Mouse (Mus musculus) macrophage (primary cell): ENCODE results near the gene Mapkapk2. TPM values are rescaled to one million over a fixed set of nuclear protein-coding genes. Genes with fewer than 3 reads are reported as not detected.
A peak's percentile ranks its signal among the peaks of the same experiment; 100 is the strongest.

Experiments used
- H3K27ac ChIP-seq: fragments of 350-480 bp; formaldehyde crosslinking; 2 replicates; pipeline ENCODE4 v1.9.0; 2021
- H3K36me3 ChIP-seq: fragments of 350-480 bp; formaldehyde crosslinking; 2 replicates; pipeline ENCODE4 v1.9.0; 2021; ENCODE audit errors: inconsistent target
- H3K4me3 ChIP-seq: fragments of 350-480 bp; formaldehyde crosslinking; 2 replicates; pipeline ENCODE4 v1.9.0; 2021; ENCODE audit errors: inconsistent target
- H3K79me2 ChIP-seq: fragments of 350-480 bp; formaldehyde crosslinking; 2 replicates; pipeline ENCODE4 v1.9.0; 2021; ENCODE audit errors: inconsistent target
- WGBS: methylation state at CpG from one replicate; pipeline ENCODE4 v1.1.7; 2026; ENCODE audit warnings: inconsistent platforms; ENCODE audit not compliant: missing documents; 5-methylcytosine and 5-hydroxymethylcytosine counted together
- polyA plus RNA-seq: library from polyadenylated mRNA; stranded (reverse); fragments of 250-400 nt; gene quantifications from 3 replicates; pipeline ENCODE4 v1.2.4, GENCODE M21; 2018; ENCODE audit warnings: inconsistent platforms

The Mapkapk2 gene
- polyA plus RNA-seq, 1 experiment from 2014 or later, result 87.7 TPM

GRCm38 (mm10) chr1:131095574-131095973 lies 2.1 kb downstream of the Mapkapk2 start:
- H3K36me3 ChIP-seq, result no peaks in the 10 kb centered on the region
- peaks cover 66% of the 10 kb centered on the region for H3K79me2 ChIP-seq
- peak overlapping the region; percentile 63 for H3K4me3 ChIP-seq
- peak overlapping the region; percentile 80 for H3K27ac ChIP-seq
- 6% methylated on average over 8 of the region's 8 CpGs for WGBS

- H3K36me3 ChIP-seq, result no peaks in the 10 kb centered on the region
- H3K4me3 ChIP-seq, result no peak overlapping the region
- peaks cover 83% of the 10 kb centered on the region for H3K79me2 ChIP-seq
- no peak overlapping the region for H3K27ac ChIP-seq
- WGBS, result 84% methylated on average over 8 of the region's 8 CpGs
These were observed 3.7 kb downstream of the Mapkapk2 start for GRCm38 (mm10) chr1:131093889-131094288.

GRCm38 (mm10) chr1:131092846-131093245 lies 4.8 kb downstream of the Mapkapk2 start:
- Histone ChIP-seq H3K79me2 (peaks cover 93% of the 10 kb centered on the region), H3K36me3 (no peaks in the 10 kb centered on the region), H3K4me3 (no peak overlapping the region), H3K27ac (no peak overlapping the region)
- 97% methylated on average over 3 of the region's 3 CpGs for WGBS

- Histone ChIP-seq H3K79me2 (peaks cover 99% of the 10 kb centered on the region), H3K36me3 (no peaks in the 10 kb centered on the region), H3K27ac (no peak overlapping the region), H3K4me3 (no peak overlapping the region)
- 41% methylated on average over 3 of the region's 3 CpGs for WGBS
These were observed 5.5 kb downstream of the Mapkapk2 start for GRCm38 (mm10) chr1:131092173-131092572.

- Histone ChIP-seq H3K79me2 (peaks cover 100% of the 10 kb centered on the region), H3K36me3 (no peaks in the 10 kb centered on the region), H3K27ac (no peak overlapping the region), H3K4me3 (no peak overlapping the region)
- WGBS, result 97% methylated on average over 3 of the region's 3 CpGs
These were observed 6.1 kb downstream of the Mapkapk2 start for GRCm38 (mm10) chr1:131091481-131091880.

GRCm38 (mm10) chr1:131090877-131091276 lies 6.7 kb downstream of the Mapkapk2 start:
- Histone ChIP-seq H3K27ac (peak overlapping the region; percentile 67), H3K36me3 (no peaks in the 10 kb centered on the region), H3K4me3 (no peak overlapping the region), H3K79me2 (peaks cover 100% of the 10 kb centered on the region)
- WGBS, result 59% methylated on average over 4 of the region's 4 CpGs

- H3K27ac ChIP-seq, result peak overlapping the region; percentile 67
- H3K36me3 ChIP-seq, result no peaks in the 10 kb centered on the region
- WGBS, result 21% methylated on average over 5 of the region's 5 CpGs
- no peak overlapping the region for H3K4me3 ChIP-seq
- peaks cover 100% of the 10 kb centered on the region for H3K79me2 ChIP-seq
These were observed 7.4 kb downstream of the Mapkapk2 start for GRCm38 (mm10) chr1:131090261-131090660.

- Histone ChIP-seq H3K36me3 (no peaks in the 10 kb centered on the region), H3K4me3 (no peak overlapping the region), H3K79me2 (peaks cover 100% of the 10 kb centered on the region), H3K27ac (peak overlapping the region; percentile 67)
- WGBS, result 10% methylated on average over 2 of the region's 2 CpGs
These were observed 8.0 kb downstream of the Mapkapk2 start for GRCm38 (mm10) chr1:131089525-131090127.

- WGBS, result 87% methylated on average over 11 of the region's 11 CpGs
- Histone ChIP-seq H3K79me2 (peaks cover 100% of the 10 kb centered on the region), H3K27ac (no peak overlapping the region), H3K4me3 (no peak overlapping the region), H3K36me3 (no peaks in the 10 kb centered on the region)
These were observed 9.1 kb downstream of the Mapkapk2 start for GRCm38 (mm10) chr1:131088547-131088946.

- Histone ChIP-seq H3K36me3 (no peaks in the 10 kb centered on the region), H3K79me2 (peaks cover 100% of the 10 kb centered on the region), H3K4me3 (no peak overlapping the region), H3K27ac (peak overlapping the region; percentile 12; the same call in 1 of the 2 replicates)
- WGBS, result 10% methylated on average over 7 of the region's 7 CpGs
These were observed 10.7 kb downstream of the Mapkapk2 start for GRCm38 (mm10) chr1:131086907-131087306.

- WGBS, result 70% methylated on average over 4 of the region's 4 CpGs
- peaks cover 100% of the 10 kb centered on the region for H3K79me2 ChIP-seq
- no peak overlapping the region for H3K4me3 ChIP-seq
- no peaks in the 10 kb centered on the region for H3K36me3 ChIP-seq
- H3K27ac ChIP-seq, result 0 out of 2 replicates have a peak overlapping the region, but pooled peaks have one; percentile 12
These were observed 11.5 kb downstream of the Mapkapk2 start for GRCm38 (mm10) chr1:131085957-131086739.

GRCm38 (mm10) chr1:131085272-131085671 lies 12.4 kb downstream of the Mapkapk2 start:
- peak overlapping the region; percentile 95 for H3K27ac ChIP-seq

GRCm38 (mm10) chr1:131084289-131084688 lies 13.3 kb downstream of the Mapkapk2 start:
- H3K27ac ChIP-seq, result peak overlapping the region; percentile 95
- no peak overlapping the region for H3K4me3 ChIP-seq
- no peaks in the 10 kb centered on the region for H3K36me3 ChIP-seq
- peaks cover 100% of the 10 kb centered on the region for H3K79me2 ChIP-seq
- WGBS, result 0% methylated on average over 8 of the region's 8 CpGs

More at GRCm38 (mm10) chr1:131085272-131085671, 12.4 kb downstream of the Mapkapk2 start:
- Histone ChIP-seq H3K79me2 (peaks cover 100% of the 10 kb centered on the region), H3K4me3 (no peak overlapping the region), H3K36me3 (no peaks in the 10 kb centered on the region)
- WGBS, result 59% methylated on average over 3 of the region's 3 CpGs

- Histone ChIP-seq H3K27ac (peak overlapping the region; percentile 95), H3K36me3 (no peaks in the 10 kb centered on the region), H3K79me2 (peaks cover 100% of the 10 kb centered on the region), H3K4me3 (peak overlapping the region; percentile 2; the same call in 1 of the 2 replicates)
- 0% methylated on average over 4 of the region's 4 CpGs for WGBS
These were observed 14.0 kb downstream of the Mapkapk2 start for GRCm38 (mm10) chr1:131083609-131084008.

- H3K27ac ChIP-seq, result peak overlapping the region; percentile 95
- H3K4me3 ChIP-seq, result no peak overlapping the region
- peaks cover 100% of the 10 kb centered on the region for H3K79me2 ChIP-seq
- no peaks in the 10 kb centered on the region for H3K36me3 ChIP-seq
- 87% methylated on average over 3 of the region's 5 CpGs for WGBS
These were observed 14.5 kb downstream of the Mapkapk2 start for GRCm38 (mm10) chr1:131083122-131083521.
